Mouse (Mus musculus): ENCODE measurements around the gene Apobec2. TPM values are rescaled to one million over a fixed set of nuclear protein-coding genes. Genes with fewer than 3 reads are reported as not detected.
"Not testable (repeated sequence)": the region's sequence is repeated elsewhere in the genome, so short reads cannot be mapped to it uniquely, and the experiment has no call there.

The Apobec2 gene
- total RNA-seq (2021), result 100 to 1,000 TPM; 245 to 262 TPM

- intact Hi-C loops (cut with DNase I), result no loop called here
- peak; percentile 33 for DNase-seq (ENCODE audit: low spot score)
Observed at GRCm38 (mm10) chr17:48432158-48432980, at the start of gene Apobec2. Gene Apobec2, minus strand, starts transcription at chr17:48432930.

DNA sequence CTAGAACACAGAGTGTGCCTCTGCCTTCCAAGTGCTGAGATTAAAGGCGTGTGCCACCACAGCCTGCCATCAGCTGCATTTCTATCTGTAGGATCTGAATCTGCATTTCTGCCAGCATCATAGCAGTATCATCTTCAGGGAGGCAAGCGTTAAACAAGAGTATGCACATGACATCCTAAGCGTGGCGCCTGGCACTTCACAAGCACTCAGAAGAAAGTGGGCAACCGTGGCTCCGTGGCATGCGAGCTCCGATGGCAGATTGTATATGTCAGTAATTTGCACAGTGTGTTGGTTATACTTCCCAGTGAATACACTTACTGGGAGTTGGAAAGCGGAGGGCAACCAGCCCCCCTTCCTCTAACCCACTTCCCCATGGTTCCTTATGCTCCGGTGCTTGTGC, 47.2 kb upstream of the Apobec2 start:
- intact Hi-C loops (cut with DNase I), result no loop called here
- no peak for DNase-seq (ENCODE audit: low spot score)

GRCm38 (mm10) chr17:48475444-48475843, 42.7 kb upstream of the Apobec2 start:
- intact Hi-C loops (cut with DNase I), result no loop called here
- DNase-seq (ENCODE audit: low spot score), result no peak

DNA sequence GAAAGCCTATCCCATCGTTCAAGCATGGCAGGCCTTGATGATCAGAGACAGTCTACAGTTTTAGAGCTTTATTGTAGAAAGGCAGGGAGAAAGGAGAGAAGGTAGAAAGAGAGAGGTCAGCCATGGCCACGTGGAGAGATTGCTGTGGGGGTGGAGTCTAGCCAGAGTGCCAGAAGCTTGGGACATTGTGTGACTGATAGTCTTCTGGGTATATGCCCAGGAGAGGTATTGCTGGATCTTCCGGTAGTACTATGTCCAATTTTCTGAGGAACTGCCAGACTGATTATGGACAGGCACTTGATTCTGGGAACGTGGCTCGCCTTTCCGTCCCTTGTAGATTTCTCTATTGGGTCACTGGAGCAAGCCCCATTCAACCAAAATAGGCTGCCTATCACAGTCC, 41.6 kb upstream of the Apobec2 start:
- intact Hi-C loops (cut with DNase I); DNase-seq (ENCODE audit: low spot score): not testable (repeated sequence)

DNA sequence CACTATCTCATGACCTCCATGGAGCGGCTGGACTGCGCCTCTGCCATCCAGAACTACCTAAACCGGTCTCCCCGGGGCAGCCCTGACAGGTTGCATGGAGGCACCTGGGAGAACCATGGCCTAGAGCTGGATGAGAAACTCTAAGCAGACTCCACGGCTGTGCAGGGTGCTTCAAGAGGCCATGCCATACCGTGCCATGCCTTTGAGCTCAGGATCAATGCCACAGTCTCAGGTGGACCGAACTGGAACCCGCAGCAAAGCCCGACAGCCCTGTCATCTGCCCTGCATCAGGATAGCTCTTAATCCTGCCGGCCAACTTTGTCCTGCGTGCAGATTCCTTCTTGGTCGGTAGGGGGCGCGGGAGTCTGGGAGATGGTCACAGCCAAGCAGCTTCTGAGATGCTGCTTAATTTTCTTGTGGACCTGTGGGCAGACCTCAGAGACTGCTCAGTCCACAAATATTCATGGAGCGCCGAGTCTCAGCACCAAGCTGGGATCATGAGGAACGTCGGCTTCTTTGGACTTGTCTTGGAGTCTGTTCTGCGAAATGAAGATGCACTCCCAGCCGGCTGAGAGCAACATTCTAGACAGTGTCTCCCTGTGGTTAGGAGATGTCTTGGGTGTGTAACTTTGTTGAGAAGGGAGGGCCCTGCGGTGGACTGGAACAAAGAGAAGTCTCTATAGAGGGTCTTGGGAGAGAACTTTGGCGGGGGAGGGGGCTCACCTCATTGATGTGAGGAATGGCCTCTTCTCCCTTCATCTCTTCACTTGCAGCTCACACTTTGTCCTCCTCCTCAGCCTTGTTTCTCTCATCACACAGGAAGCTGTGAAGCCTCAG, 34.9 kb upstream of the Apobec2 start:
- DNase-seq (ENCODE audit: low spot score), result peak; percentile 25
- intact Hi-C loops (cut with DNase I), result loop anchor here (1.0 to 10.0 kb wide), 4 partner anchors 50 to 935 kb away; no protein-coding TSS in a partner anchor

GRCm38 (mm10) chr17:48466769-48467394, 34.2 kb upstream of the Apobec2 start:
- no peak for DNase-seq (ENCODE audit: low spot score)
- intact Hi-C loops (cut with DNase I), result loop anchor here (1.0 to 10.0 kb wide), 4 partner anchors 50 to 935 kb away; no protein-coding TSS in a partner anchor

- DNase-seq (ENCODE audit: low spot score), result no peak
- intact Hi-C loops (cut with DNase I), result loop anchor here (10.0 kb wide), 1 partner anchor 721 kb away; no protein-coding TSS in a partner anchor
Observed at GRCm38 (mm10) chr17:48463391-48463790, 30.7 kb upstream of the Apobec2 start.

DNA sequence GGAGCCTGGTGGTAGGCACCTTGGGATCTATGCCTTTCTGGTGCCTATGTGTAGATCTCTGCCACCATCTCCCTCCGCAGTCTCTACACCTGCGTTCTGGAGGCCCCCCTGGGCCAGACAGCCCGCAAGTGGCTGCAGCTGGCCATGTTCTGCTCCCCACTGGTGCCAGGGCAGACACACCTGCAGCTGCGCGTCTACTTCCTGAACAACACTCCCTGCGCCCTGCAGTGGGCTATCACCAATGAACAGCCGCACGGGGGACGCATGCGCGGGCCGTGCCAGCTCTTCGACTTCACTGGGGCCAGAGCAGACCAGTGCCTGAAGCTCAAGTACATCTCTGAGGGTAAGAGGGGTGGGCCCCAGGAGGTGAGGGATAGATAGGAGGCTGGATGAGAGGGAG, 29.4 kb upstream of the Apobec2 start:
- DNase-seq (ENCODE audit: low spot score), result no peak
- intact Hi-C loops (cut with DNase I), result loop anchor here (10.0 kb wide), 1 partner anchor 723 kb away; no protein-coding TSS in a partner anchor

DNA sequence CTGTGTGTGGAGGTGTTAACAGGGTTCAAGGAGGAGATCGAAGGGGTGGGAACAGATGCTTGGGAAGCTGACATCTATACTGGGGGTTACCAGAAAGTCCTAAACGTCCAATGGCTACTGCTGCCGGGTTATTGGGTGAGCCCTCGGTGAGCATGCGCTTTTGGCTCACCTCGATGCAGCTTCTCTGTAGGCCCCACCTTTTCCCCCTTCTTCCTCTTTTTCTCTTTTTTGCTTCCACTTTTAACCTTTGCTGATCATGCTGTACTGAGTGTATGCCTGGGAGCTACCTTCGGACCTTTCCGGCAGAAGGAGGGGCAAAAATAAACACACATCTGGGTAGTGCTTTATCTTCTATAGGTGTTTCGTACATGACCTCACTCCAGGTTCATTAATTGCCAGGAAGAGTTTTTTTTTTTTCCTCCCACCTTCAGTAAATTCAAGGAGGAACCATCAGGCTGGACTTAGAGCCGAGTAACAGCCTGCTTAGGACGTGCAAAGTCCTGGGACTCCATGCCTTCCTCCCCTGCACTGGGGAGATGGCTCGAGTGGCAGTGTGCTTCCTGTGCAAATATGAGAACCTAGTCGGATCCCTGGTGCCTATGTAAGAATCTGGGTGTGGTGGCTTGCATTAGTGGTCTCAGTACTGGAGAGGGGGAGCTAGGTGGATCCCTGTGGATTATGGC, 25.4 kb upstream of the Apobec2 start:
- intact Hi-C loops (cut with DNase I), result no loop called here
- no peak for DNase-seq (ENCODE audit: low spot score)

DNA sequence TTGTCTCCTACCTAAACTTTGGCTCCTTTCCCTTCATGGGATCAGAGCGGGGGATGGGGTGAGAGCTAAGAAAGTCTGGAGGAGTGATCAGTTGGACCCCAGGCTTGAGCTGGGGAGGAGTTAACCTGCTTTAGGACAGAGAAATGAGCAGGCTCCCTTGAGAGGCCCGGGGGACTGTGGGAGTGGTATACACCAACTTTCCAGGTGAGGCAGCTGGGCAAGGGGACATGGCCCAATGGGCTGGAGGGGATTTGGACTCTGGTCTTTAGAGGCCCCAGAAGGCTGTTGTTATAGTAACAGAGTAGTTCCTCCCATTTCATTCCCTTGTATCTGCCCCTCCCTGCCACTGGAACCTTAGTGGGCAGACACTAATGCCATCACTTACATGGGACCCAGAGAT, 23.2 kb upstream of the Apobec2 start:
- DNase-seq (ENCODE audit: low spot score), result no peak
- intact Hi-C loops (cut with DNase I), result no loop called here

- intact Hi-C loops (cut with DNase I), result no loop called here
- DNase-seq (ENCODE audit: low spot score), result no peak
Observed at GRCm38 (mm10) chr17:48454688-48455087, 22.0 kb upstream of the Apobec2 start, which contains the start of gene Unc5cl. Gene Unc5cl, plus strand, starts transcription at chr17:48454901.

DNA sequence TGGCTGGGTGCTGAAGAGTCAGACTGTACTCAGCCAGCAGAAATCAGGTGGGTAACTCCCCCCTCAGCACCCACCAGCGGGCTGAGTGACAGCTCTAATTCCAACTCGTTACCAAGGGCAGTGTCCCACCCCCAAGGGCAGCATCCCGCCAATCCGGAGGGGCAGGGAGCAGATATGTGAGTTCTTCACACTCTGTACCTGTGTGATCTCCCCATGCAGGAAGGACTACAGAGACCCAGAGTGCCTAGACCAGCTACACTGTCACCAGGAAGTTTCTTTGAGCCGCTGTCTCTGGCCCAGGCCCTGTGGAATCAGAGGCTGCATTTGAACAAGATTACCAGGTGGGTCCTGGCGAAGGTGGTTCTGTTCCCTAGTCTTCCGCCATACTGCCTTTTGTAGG, 21.5 kb upstream of the Apobec2 start:
- intact Hi-C loops (cut with DNase I), result no loop called here
- DNase-seq (ENCODE audit: low spot score), result no peak

GRCm38 (mm10) chr17:48453489-48453888, 20.8 kb upstream of the Apobec2 start:
- DNase-seq (ENCODE audit: low spot score), result no peak
- intact Hi-C loops (cut with DNase I), result no loop called here

- no peak for DNase-seq (ENCODE audit: low spot score)
- intact Hi-C loops (cut with DNase I), result no loop called here
Observed at GRCm38 (mm10) chr17:48451753-48452444, 19.2 kb upstream of the Apobec2 start.

DNA sequence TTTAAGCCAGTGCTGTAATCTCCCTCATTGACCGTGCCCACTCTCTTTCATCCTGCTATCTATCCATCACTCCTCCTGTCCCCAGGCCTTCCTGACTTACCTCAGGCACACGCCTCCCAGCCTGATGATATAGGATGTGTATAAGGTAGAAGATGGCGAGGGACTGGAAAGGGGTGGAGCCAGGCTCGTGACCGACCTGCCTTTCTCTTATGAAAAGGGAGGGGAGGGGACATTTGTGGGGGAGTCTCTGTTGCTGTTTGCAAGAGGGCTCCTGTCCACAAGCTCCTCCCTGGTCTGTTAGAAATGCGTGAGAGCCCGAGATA, 18.6 kb upstream of the Apobec2 start, which contains the start of gene Tspo2:
Tspo2 (minus strand) TSS at position 170 of the 323 bp plus-strand sequence.
- no peak for DNase-seq (ENCODE audit: low spot score)
- intact Hi-C loops (cut with DNase I), result no loop called here

DNA sequence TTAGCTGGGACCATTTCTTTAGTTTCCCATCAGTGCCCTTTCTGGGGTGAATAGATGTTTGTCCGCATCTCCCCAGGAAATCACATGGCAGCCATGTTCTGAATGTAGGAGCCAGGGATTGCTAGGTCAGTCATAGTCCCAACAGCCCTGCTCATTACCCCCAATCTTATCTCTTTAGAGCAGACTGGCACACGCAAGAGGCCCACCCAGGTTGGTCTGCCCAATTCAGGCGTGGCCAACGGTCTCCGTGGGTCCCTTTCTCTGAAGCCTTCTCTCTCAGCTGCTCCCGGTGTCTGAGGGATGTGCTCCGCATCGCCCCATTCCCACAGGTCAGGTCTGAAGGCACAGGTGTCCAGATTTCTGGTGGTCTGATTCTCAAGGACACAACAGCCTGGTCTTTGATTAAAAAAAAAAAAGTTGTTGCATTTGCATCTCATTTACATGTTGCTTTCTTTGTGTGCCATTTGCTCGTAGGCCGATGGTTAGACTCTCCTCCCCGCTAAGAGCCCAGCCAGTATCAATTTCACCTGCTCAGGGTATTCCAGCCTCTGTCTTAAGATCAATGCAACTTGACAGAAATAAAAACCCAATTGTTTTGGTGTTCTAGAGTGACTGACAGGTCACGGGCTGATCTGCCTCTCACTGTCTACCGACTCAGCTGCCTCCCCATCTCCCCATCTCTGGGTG, 18.1 kb upstream of the Apobec2 start:
- DNase-seq (ENCODE audit: low spot score), result no peak
- intact Hi-C loops (cut with DNase I), result no loop called here

DNA sequence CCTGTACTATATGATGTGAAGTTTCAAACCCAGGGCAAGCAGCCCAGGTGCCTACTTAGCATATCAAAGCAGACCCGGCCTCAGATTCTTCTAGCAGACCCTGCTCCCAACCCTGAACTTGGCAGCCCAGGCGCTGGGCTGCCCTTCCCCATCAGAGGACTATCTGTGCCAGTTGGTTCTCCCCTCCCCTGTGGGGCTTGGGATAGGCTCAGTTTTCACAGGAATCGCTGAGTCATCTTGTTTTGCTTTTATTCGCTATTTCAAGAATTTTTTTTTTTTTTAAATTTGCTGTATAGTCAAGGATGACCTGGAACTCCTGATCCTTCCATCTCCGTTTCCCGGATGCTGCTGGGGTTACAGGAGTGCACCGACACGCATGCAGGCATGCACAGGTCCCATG, 14.9 kb upstream of the Apobec2 start:
- intact Hi-C loops (cut with DNase I), result no loop called here
- DNase-seq (ENCODE audit: low spot score), result no peak

DNA sequence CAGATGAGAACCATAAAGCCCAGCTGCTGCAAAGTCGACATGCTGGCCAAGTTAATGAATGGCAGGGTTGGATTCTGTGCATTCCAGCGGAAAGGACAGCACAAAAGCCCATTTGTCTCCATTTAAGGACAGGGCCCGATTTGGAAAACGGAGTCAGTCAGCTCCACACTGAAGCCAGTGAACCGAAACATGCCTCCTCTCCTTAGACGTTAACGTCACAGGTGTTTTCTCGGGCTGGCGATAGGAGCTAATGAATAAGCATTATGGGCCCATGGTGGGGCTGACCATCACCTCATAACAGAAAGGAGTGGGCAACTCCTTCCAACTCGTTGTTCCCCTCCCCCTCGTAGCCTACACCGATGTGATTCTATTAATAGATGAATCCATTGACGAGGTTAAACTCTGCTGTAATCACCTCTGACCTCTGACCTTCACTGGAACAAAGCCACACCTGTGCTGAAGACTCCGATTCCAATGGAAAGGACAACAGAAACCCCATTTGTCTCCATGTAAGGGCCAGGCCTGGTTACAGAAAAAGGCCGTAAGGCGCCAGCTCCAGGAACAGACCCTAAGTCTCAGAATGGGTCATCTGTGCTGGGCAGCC, 10.9 kb upstream of the Apobec2 start:
- DNase-seq (ENCODE audit: low spot score), result no peak
- intact Hi-C loops (cut with DNase I), result no loop called here

All from heart, postnatal 25 days (tissue).